Mouse (Mus musculus) heart, embryonic 12.5 days (tissue): ENCODE results near the gene Pip5kl1. TPM values are rescaled to one million over a fixed set of nuclear protein-coding genes. Genes with fewer than 3 reads are reported as not detected.

Source experiments
- ATAC-seq: fragments of 200-750 bp; cut with Nextera tagmentation; 2 replicates; pipeline ENCODE4 v1.8.0; 2017; ENCODE audit warnings: moderate TSS enrichment, moderate library complexity; ENCODE audit not compliant: insufficient number of reproducible peaks, low FRiP score
- H3K27ac ChIP-seq: fragments of 300-500 bp; sonication (generic); 2 replicates; pipeline ENCODE4 v1.5.1; 2016; ENCODE audit warnings: mild to moderate bottlenecking, moderate library complexity; ENCODE audit not compliant: poor library complexity, severe bottlenecking
- H3K27me3 ChIP-seq: fragments of 300-500 bp; sonication (generic); replicated peaks from 2 replicates; pipeline ENCODE4 v1.6.1; 2016; ENCODE audit warnings: mild to moderate bottlenecking, moderate library complexity
- H3K36me3 ChIP-seq: fragments of 300-500 bp; sonication (generic); 2 replicates; pipeline ENCODE4 v1.6.1; 2016; ENCODE audit warnings: mild to moderate bottlenecking, moderate library complexity
- H3K4me1 ChIP-seq: fragments of 300-500 bp; sonication (generic); replicated peaks from 2 replicates; pipeline ENCODE4 v1.6.1; 2016; ENCODE audit warnings: mild to moderate bottlenecking
- H3K4me2 ChIP-seq: fragments of 300-500 bp; sonication (generic); 2 replicates; pipeline ENCODE4 v1.6.1; 2016; ENCODE audit warnings: mild to moderate bottlenecking, moderate library complexity
- H3K4me3 ChIP-seq: fragments of 300-500 bp; sonication (generic); 2 replicates; pipeline ENCODE4 v1.5.1; 2016; ENCODE audit warnings: mild to moderate bottlenecking
- H3K9ac ChIP-seq: fragments of 300-500 bp; sonication (generic); 2 replicates; pipeline ENCODE4 v1.6.1; 2016; ENCODE audit warnings: mild to moderate bottlenecking, moderate library complexity
- H3K9me3 ChIP-seq: fragments of 300-500 bp; sonication (generic); replicated peaks from 2 replicates; pipeline ENCODE4 v1.6.1; 2016; ENCODE audit warnings: mild to moderate bottlenecking, moderate library complexity
- WGBS: fragments of 180-500 bp; shearing (Covaris S2); methylation state at CpG from one replicate; pipeline ENCODE4 v1.1.7; 2016; 5-methylcytosine and 5-hydroxymethylcytosine counted together
- polyA plus RNA-seq: library from polyadenylated mRNA; unstranded; fragments of >200 nt; fragmentation: Nextera tagmentation; extraction: Ambion mirVana; gene quantifications from 2 replicates; pipeline ENCODE4 v1.2.1, GENCODE M21; 2016

Gene Pip5kl1
- polyA plus RNA-seq, 1 experiment from 2014 or later: 0.23 TPM

DNA sequence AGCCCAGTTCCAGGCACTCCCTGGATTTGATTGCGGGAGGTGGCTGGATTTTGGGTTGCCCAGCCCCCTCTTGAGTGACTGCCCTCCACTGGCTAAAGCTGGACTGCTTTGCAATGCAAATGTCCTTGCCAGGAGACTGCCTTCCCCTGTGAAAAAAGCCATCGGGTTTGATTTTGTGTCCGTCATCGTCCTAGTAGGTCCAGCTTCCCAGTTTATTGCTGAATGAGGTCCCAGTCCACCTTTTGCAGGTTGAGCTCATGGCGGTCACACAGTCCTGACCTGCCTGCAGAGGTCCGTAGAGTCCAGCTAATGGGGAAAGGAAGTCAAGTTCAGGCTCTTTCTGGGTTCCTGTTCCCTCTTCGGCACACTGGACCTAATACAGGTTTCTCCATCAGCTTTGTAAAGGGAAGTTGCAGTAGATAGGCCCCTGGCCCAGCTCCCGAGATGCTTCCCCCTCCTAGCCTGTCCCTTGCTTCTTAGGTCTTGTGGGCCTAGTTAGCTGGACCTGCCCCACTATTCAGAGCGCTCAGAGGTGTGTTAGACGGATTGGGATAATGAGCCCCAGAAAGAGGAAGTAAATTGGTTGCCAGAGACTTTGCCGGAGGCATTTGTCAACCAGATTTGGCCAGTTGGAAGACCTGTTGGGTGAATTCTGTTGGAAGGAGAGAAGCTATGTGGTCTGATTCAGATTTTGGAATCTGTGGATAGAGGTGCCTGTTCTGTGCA, 37.8 kb upstream of the Pip5kl1 start:
- peak overlapping the region; percentile 95 for H3K9ac ChIP-seq
- no peaks in the 10 kb centered on the region for H3K27me3 ChIP-seq
- H3K4me1 ChIP-seq: peaks cover 53% of the 10 kb centered on the region
- 5% methylated on average over 11 of the region's 11 CpGs for WGBS
- peak overlapping the region; percentile 86 for H3K27ac ChIP-seq
- peak overlapping the region; percentile 89 for H3K4me3 ChIP-seq
- H3K36me3 ChIP-seq: no peaks in the 10 kb centered on the region
- H3K4me2 ChIP-seq: peak overlapping the region; percentile 90
- ATAC-seq: no peak
- H3K9me3 ChIP-seq: no peaks in the 10 kb centered on the region

DNA sequence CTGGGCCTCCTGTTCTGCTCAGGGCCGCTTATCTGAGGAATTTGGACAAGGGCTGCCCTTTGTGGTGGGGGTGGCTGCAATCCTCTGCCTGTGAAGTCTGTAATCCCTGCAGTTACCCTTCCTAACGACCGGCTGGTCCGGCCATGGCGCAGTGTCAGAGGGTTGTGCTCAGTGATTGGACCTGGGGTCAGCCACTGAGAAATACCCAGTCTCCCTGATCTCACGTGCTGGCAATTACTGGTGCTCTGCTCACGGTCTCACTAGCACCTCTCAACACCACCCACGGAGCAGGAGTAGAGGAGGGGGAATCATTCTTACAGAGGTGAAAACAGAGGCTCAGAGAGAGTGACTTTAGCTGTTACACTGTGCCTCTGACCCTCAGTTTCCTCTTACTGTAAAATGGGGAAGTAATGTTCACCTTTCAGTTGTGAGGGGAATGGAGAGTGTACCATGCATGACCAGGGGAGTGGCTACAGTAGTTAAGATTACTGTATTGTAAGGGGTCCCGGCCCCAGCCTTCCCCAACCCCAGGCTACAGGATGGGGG, 37.2 kb upstream of the Pip5kl1 start:
- WGBS: 7% methylated on average over 9 of the region's 9 CpGs
- H3K4me1 ChIP-seq: peaks cover 57% of the 10 kb centered on the region
- H3K36me3 ChIP-seq: no peaks in the 10 kb centered on the region
- peak overlapping the region; percentile 90 for H3K4me2 ChIP-seq
- H3K27me3 ChIP-seq: no peaks in the 10 kb centered on the region
- H3K9ac ChIP-seq: peak overlapping the region; percentile 95; the same call in 1 of the 2 replicates
- peak overlapping the region; percentile 86 for H3K27ac ChIP-seq
- H3K4me3 ChIP-seq: peak overlapping the region; percentile 89
- no peaks in the 10 kb centered on the region for H3K9me3 ChIP-seq
- ATAC-seq: no peak

DNA sequence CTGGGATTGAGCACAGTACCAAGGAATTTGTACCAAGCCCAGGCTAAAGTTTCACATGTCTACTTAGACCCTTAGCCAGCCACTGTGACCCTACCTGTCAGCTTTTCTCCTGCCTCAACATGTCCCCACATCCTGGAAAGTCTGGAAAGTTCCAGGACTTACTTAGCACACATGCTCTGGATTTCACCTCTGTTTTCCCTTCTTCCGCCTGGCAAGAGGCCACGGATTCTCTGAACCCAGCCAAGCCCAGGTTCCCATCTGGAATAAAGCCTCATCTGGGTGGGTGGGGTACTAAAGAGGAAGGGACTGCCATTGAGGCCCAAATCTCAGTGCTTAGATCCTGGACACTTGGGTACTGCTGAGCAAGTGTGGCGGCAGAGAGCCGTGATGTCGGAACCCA, 36.7 kb upstream of the Pip5kl1 start:
- H3K4me3 ChIP-seq: peak overlapping the region; percentile 89
- H3K9ac ChIP-seq: 0 out of 2 replicates have a peak overlapping the region, but pooled peaks have one; percentile 95
- H3K27ac ChIP-seq: peak overlapping the region; percentile 86
- H3K4me1 ChIP-seq: peaks cover 62% of the 10 kb centered on the region
- no peaks in the 10 kb centered on the region for H3K27me3 ChIP-seq
- no peaks in the 10 kb centered on the region for H3K9me3 ChIP-seq
- 84% methylated on average over 5 of the region's 5 CpGs for WGBS
- peak overlapping the region; percentile 90 for H3K4me2 ChIP-seq
- no peaks in the 10 kb centered on the region for H3K36me3 ChIP-seq
- no peak for ATAC-seq

DNA sequence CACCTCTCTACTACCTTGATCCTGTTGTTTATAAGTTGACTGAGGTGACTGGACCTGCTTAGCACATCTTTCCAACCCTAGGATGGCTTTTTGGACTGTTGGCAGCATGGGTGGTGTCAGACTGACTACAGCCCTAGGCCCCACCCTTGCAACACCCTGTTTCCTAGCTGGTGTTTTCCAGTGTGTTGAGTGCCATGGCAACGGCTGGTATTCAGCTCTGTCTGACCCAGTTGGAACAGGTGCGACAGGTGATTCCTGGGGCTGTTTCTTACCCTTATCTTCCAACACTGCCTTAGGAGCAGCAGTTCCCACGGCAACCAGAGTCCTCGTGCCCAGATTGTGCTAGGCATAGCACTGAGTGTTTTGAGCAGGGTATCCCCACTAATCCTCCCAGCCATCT, 36.1 kb upstream of the Pip5kl1 start:
- Histone ChIP-seq H3K4me3 (no peak overlapping the region), H3K27me3 (no peaks in the 10 kb centered on the region), H3K4me1 (peaks cover 66% of the 10 kb centered on the region), H3K27ac (0 out of 2 replicates have a peak overlapping the region, but pooled peaks have one; percentile 86), H3K9ac (no peak overlapping the region), H3K9me3 (no peaks in the 10 kb centered on the region), H3K36me3 (no peaks in the 10 kb centered on the region), H3K4me2 (0 out of 2 replicates have a peak overlapping the region, but pooled peaks have one; percentile 90)
- 67% methylated on average over 4 of the region's 4 CpGs for WGBS
- no peak for ATAC-seq

DNA sequence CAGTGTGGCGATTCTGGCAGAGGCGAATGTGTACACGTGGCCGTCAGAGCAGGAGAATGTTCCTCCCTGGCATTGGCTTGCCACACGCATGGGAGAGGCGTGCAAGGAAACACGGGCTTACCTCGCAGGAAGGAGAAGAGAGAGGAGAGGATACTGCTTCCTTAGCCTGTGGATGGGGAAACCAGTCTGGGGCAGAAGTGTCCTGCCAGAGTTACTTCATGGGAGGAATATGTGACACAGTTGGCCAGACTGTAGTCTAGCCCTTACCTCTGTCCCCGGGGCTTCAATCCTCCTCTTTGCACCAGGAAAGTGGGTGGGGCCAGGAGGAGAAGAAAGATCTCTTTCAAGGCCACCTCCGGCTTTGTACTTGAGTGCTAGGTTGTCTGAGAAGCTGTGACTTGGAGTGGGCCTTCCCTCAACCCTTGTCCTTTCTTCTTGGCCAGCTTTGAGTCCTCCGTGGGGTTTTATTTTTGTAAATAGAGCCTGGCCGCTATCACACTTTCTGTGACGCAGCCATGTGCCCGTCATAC, 35.1 kb upstream of the Pip5kl1 start:
- Histone ChIP-seq H3K4me1 (peaks cover 58% of the 10 kb centered on the region), H3K4me2 (no peak overlapping the region), H3K9me3 (no peaks in the 10 kb centered on the region), H3K36me3 (no peaks in the 10 kb centered on the region), H3K4me3 (no peak overlapping the region), H3K9ac (no peak overlapping the region), H3K27me3 (no peaks in the 10 kb centered on the region), H3K27ac (0 out of 2 replicates have a peak overlapping the region, but pooled peaks have one; percentile 13)
- WGBS: 70% methylated on average over 14 of the region's 14 CpGs
- no peak for ATAC-seq

DNA sequence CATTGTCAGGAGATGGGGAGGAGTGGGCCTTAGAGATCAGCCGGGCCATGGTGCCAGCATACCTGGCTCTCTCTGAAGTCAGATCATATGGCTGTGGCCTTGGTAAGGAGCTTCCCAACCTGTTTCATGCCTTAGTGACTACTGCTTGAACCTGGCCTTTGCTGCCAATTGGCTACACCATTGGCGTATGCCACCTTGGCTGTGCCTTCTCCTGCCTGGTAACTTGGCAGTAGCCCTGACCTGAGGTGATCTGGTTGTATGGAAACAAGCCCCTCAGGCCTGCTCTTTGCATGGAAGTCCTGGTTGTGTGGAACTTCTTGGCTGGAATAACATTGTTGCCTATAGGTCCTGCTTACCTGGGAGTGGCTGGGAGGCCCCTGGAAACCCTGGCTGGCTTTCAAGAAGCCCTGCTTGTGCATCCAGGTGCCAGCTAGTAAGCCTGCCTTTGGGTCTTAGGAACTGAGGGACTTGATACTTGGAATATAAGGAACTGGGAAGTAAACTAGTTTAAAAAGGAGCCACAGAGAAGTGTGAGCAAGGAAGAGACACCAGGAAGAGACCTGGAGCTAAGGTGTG, 33.2 kb upstream of the Pip5kl1 start:
- ATAC-seq: no peak
- Histone ChIP-seq H3K4me1 (peaks cover 53% of the 10 kb centered on the region), H3K9me3 (no peaks in the 10 kb centered on the region), H3K4me3 (no peak overlapping the region), H3K36me3 (no peaks in the 10 kb centered on the region), H3K4me2 (no peak overlapping the region), H3K9ac (no peak overlapping the region), H3K27ac (no peak overlapping the region), H3K27me3 (no peaks in the 10 kb centered on the region)
- WGBS: 94% methylated on average over 2 of the region's 2 CpGs

DNA sequence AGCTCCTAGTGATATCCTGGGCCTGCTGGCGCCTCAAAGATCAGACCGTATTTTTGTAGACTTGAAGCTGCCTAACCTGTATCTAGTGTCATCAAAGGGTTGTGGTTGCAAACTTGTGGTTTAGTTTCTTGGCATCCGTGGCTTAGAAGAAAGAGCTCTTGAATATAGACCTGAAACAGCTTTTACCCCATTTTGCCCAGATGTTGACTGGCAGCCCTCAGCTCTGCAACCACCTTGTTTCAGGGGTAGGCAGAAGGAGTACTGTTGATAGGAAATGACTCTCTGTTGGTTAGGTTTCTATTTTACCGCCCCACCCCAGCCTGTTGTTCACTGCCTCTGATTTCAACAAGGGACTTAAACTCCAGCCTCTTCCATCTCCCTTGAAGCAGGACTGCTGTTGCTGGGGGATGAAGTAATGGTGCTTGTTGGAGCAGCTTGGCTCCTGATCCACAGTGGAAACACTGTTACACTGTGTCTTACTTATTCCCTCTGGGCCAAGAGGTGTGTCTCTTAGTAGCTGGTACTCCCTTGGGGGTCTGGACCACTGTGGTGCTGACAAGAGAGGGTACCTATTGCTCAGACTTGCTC, 32.5 kb upstream of the Pip5kl1 start:
- Histone ChIP-seq H3K9ac (no peak overlapping the region), H3K4me1 (peaks cover 46% of the 10 kb centered on the region), H3K27ac (no peak overlapping the region), H3K36me3 (no peaks in the 10 kb centered on the region), H3K27me3 (no peaks in the 10 kb centered on the region), H3K4me2 (no peak overlapping the region), H3K9me3 (no peaks in the 10 kb centered on the region), H3K4me3 (no peak overlapping the region)
- WGBS: 82% methylated on average over 4 of the region's 4 CpGs
- no peak for ATAC-seq

DNA sequence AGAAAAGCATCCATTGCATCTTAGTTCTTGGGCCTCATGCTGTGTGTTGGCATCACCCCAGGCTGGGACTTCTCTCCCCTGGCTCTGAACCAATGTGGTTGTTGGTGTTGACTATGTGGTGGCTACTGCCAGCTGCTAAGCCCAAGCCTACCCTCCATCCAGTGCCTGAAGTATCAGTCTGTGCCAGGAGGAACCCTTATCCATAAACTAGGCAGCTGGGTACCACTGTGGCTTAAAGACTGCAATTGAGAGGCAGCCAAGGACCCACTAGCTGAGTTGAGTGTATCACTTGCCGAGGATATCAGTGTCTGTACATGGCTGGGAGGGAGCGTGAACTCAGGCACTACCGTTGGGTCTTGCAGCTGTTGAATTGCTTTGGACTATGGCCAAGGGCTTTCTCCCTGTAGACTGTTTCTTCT, 31.6 kb upstream of the Pip5kl1 start:
- ATAC-seq: no peak
- Histone ChIP-seq H3K4me3 (no peak overlapping the region), H3K9me3 (no peaks in the 10 kb centered on the region), H3K9ac (no peak overlapping the region), H3K36me3 (no peaks in the 10 kb centered on the region), H3K4me1 (peaks cover 43% of the 10 kb centered on the region), H3K27me3 (no peaks in the 10 kb centered on the region), H3K4me2 (no peak overlapping the region), H3K27ac (no peak overlapping the region)
- 49% methylated on average over 3 of the region's 3 CpGs for WGBS

DNA sequence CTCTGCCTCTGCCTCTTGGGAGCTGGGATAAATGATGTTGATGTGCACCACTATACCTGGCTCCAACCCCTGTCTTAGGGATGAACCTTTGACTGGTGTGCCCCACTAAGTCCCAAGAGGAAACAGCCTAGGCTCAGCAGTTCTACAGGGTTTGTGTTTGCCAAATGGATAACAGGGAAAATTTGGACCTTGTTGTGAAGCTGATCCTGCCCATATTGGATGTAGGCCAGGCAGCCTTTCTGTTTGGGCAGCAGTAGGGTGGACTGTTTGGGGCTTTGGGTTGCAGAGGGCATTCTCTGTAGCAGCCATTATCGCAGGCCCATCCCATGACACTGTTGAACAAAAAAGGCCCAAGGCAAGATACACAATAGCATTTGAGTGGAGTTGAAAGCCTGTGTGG, 27.6 kb upstream of the Pip5kl1 start:
- Histone ChIP-seq H3K9me3 (no peaks in the 10 kb centered on the region), H3K4me3 (no peak overlapping the region), H3K36me3 (no peaks in the 10 kb centered on the region), H3K4me2 (no peak overlapping the region), H3K9ac (no peak overlapping the region), H3K4me1 (peaks cover 45% of the 10 kb centered on the region), H3K27me3 (no peaks in the 10 kb centered on the region), H3K27ac (no peak overlapping the region)
- ATAC-seq: no peak
- 94% methylated on average over 1 of the region's 1 CpGs for WGBS

DNA sequence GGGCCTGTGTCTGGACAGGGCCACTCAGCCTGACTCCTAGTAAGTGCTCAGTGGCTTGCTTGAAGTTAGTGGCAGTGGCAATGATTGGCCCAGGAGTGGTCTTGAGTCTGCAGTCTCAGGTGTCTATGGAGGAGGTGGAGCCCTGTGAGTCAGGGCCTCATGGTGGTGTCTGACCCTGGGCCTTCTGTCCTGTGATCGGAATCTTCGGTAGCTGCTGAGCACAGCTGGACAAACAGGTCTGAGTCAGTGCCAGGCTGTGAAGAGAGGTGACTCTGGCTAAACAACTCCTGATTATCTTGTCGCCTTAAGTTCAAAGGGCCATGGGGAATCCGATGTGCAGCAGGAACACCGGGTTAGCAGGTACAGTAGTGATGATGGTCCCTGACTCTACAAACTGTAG, 27.2 kb upstream of the Pip5kl1 start:
- Histone ChIP-seq H3K4me1 (peaks cover 42% of the 10 kb centered on the region), H3K4me2 (no peak overlapping the region), H3K9me3 (no peaks in the 10 kb centered on the region), H3K27ac (no peak overlapping the region), H3K36me3 (no peaks in the 10 kb centered on the region), H3K27me3 (no peaks in the 10 kb centered on the region), H3K9ac (no peak overlapping the region), H3K4me3 (no peak overlapping the region)
- 79% methylated on average over 5 of the region's 5 CpGs for WGBS
- 0 out of 2 replicates have a peak, but pooled peaks have one; percentile 36 for ATAC-seq
